Mouse (Mus musculus) testis, postnatal 10 days (tissue): ENCODE measurements around the gene Sucla2.
"Not testable (repeated sequence)": the region's sequence is repeated elsewhere in the genome, so short reads cannot be mapped to it uniquely, and the experiment has no call there.

Source experiments
- DNase-seq: peaks from one replicate; pipeline ENCODE4 v3.0.0; 2021; ENCODE audit warnings: low spot score

Gene Sucla2

GRCm38 (mm10) chr14:73608668-73609481, 83.8 kb downstream of the Sucla2 start:
- no peak for DNase-seq

GRCm38 (mm10) chr14:73614961-73615360, 89.8 kb downstream of the Sucla2 start:
- DNase-seq, result not testable (repeated sequence)

- no peak for DNase-seq
Observed at GRCm38 (mm10) chr14:73620880-73621279, 95.8 kb downstream of the Sucla2 start.

GRCm38 (mm10) chr14:73622988-73623387, 97.9 kb downstream of the Sucla2 start:
- DNase-seq, result no peak

- DNase-seq, result no peak
Observed at GRCm38 (mm10) chr14:73625469-73625868, 100.3 kb downstream of the Sucla2 start.

GRCm38 (mm10) chr14:73631511-73631910, 106.4 kb downstream of the Sucla2 start:
- DNase-seq, result no peak

GRCm38 (mm10) chr14:73632648-73633263, 107.6 kb downstream of the Sucla2 start:
- peak; percentile 81 for DNase-seq

GRCm38 (mm10) chr14:73634356-73634755, 109.2 kb downstream of the Sucla2 start:
- DNase-seq, result no peak

GRCm38 (mm10) chr14:73637460-73637859, 112.3 kb downstream of the Sucla2 start:
- no peak for DNase-seq
